Mouse (Mus musculus): ENCODE data around the gene Ewsr1. TPM values are rescaled to one million over a fixed set of nuclear protein-coding genes. Genes with fewer than 3 reads are reported as not detected.
A peak's percentile ranks its signal among the peaks of the same experiment; 100 is the strongest.

Ewsr1 gene
- polyA plus RNA-seq, 1 experiment from 2014 or later, result 242 TPM

GRCm38 (mm10) chr11:5068126-5068971, 30.7 kb downstream of the Ewsr1 start:
- peaks cover 11 to 15% of the 10 kb centered on the region in 2 experiments for H3K4me1 ChIP-seq (ENCODE audit: control insufficient read depth in 2 of 2, insufficient read depth in 2 of 2, low read length in 2 of 2)
- no peak overlapping the region for H3K4me2 ChIP-seq (ENCODE audit: low read length)
- no peak overlapping the region for H3K4me3 ChIP-seq (ENCODE audit: control insufficient read depth in 1 of 2, insufficient read depth in 1 of 2, low read depth in 1 of 2, low read length in 2 of 2)
- H3K27me3 ChIP-seq (ENCODE audit: control insufficient read depth, insufficient read depth, low read length), result peaks cover 5% of the 10 kb centered on the region
- H3K27ac ChIP-seq (replicated peaks in 1 of 2; ENCODE audit: control insufficient read depth in 1 of 2, insufficient read depth in 1 of 2, low read depth in 2 of 2, low read length in 2 of 2), result no peak overlapping the region
- H3K36me3 ChIP-seq (ENCODE audit: control insufficient read depth, insufficient read depth, low read length), result peaks cover 57% of the 10 kb centered on the region
- no peaks in the 10 kb centered on the region for H3K9me3 ChIP-seq (ENCODE audit: control insufficient read depth, low read length)
- no peak for ATAC-seq (ENCODE audit: insufficient number of reproducible peaks, insufficient read depth, low FRiP score, low read depth)
- H3K9ac ChIP-seq (ENCODE audit: low read length), result no peak overlapping the region
- 84% methylated on average over 9 of the region's 9 CpGs for whole genome bisulfite sequencing

- ATAC-seq (ENCODE audit: insufficient number of reproducible peaks, insufficient read depth, low FRiP score, low read depth), result no peak
- no peaks in the 10 kb centered on the region for H3K9me3 ChIP-seq (ENCODE audit: control insufficient read depth, low read length)
- H3K27me3 ChIP-seq (ENCODE audit: control insufficient read depth, insufficient read depth, low read length), result peaks cover 17% of the 10 kb centered on the region
- H3K4me1 ChIP-seq (ENCODE audit: control insufficient read depth in 2 of 2, insufficient read depth in 2 of 2, low read length in 2 of 2), result peaks cover 16 to 27% of the 10 kb centered on the region in 2 experiments
- no peak overlapping the region for H3K4me3 ChIP-seq (ENCODE audit: control insufficient read depth in 1 of 2, insufficient read depth in 1 of 2, low read depth in 1 of 2, low read length in 2 of 2)
- H3K36me3 ChIP-seq (ENCODE audit: control insufficient read depth, insufficient read depth, low read length), result peaks cover 44% of the 10 kb centered on the region
- no peak overlapping the region for H3K9ac ChIP-seq (ENCODE audit: low read length)
- H3K27ac ChIP-seq (replicated peaks in 1 of 2; ENCODE audit: control insufficient read depth in 1 of 2, insufficient read depth in 1 of 2, low read depth in 2 of 2, low read length in 2 of 2), result no peak overlapping the region
- no peak overlapping the region for H3K4me2 ChIP-seq (ENCODE audit: low read length)
These were observed 32.0 kb downstream of the Ewsr1 start for GRCm38 (mm10) chr11:5067063-5067462.

- H3K9ac ChIP-seq (ENCODE audit: low read length), result peak within 1 kb of the TSS; percentile 73
- peak within 1 kb of the TSS; percentile 2 to 64; a peak in 1 of 4 replicates for H3K27ac ChIP-seq (replicated peaks in 1 of 2; ENCODE audit: control insufficient read depth in 1 of 2, insufficient read depth in 1 of 2, low read depth in 2 of 2, low read length in 2 of 2)
- H3K27me3 ChIP-seq (ENCODE audit: control insufficient read depth, insufficient read depth, low read length), result peaks cover 30% of the 10 kb centered on the region
- WGBS, result under 1% methylated on average over 49 of the region's 50 CpGs
- H3K4me3 ChIP-seq (ENCODE audit: control insufficient read depth in 1 of 2, insufficient read depth in 1 of 2, low read depth in 1 of 2, low read length in 2 of 2), result peak within 1 kb of the TSS; percentile 57 to 65
- peaks cover 32% of the 10 kb centered on the region for H3K36me3 ChIP-seq (ENCODE audit: control insufficient read depth, insufficient read depth, low read length)
- peak within 1 kb of the TSS; percentile 88 for H3K4me2 ChIP-seq (ENCODE audit: low read length)
- peak; percentile 83 for ATAC-seq (ENCODE audit: insufficient number of reproducible peaks, insufficient read depth, low FRiP score, low read depth)
- H3K4me1 ChIP-seq (ENCODE audit: control insufficient read depth in 2 of 2, insufficient read depth in 2 of 2, low read length in 2 of 2), result peaks cover 18 to 39% of the 10 kb centered on the region in 2 experiments
- no peaks in the 10 kb centered on the region for H3K9me3 ChIP-seq (ENCODE audit: control insufficient read depth, low read length)
These were observed 33.8 kb downstream of the Ewsr1 start, which contains the start of gene Gas2l1 for GRCm38 (mm10) chr11:5065056-5065821. Gas2l1 (minus strand) TSS chr11:5065327.

- peaks cover 37% of the 10 kb centered on the region for H3K27me3 ChIP-seq (ENCODE audit: control insufficient read depth, insufficient read depth, low read length)
- H3K36me3 ChIP-seq (ENCODE audit: control insufficient read depth, insufficient read depth, low read length), result peaks cover 28% of the 10 kb centered on the region
- peak overlapping the region; percentile 88 for H3K4me2 ChIP-seq (ENCODE audit: low read length)
- no peak for ATAC-seq (ENCODE audit: insufficient number of reproducible peaks, insufficient read depth, low FRiP score, low read depth)
- H3K9ac ChIP-seq (ENCODE audit: low read length), result peak overlapping the region; percentile 73
- H3K27ac ChIP-seq (replicated peaks in 1 of 2; ENCODE audit: control insufficient read depth in 1 of 2, insufficient read depth in 1 of 2, low read depth in 2 of 2, low read length in 2 of 2), result 0 out of 4 replicates have a peak overlapping the region, but pooled peaks of 1 of the 2 experiments have one; percentile 1
- peaks cover 20 to 39% of the 10 kb centered on the region in 2 experiments for H3K4me1 ChIP-seq (ENCODE audit: control insufficient read depth in 2 of 2, insufficient read depth in 2 of 2, low read length in 2 of 2)
- no peaks in the 10 kb centered on the region for H3K9me3 ChIP-seq (ENCODE audit: control insufficient read depth, low read length)
- peak overlapping the region; percentile 57 to 65 for H3K4me3 ChIP-seq (ENCODE audit: control insufficient read depth in 1 of 2, insufficient read depth in 1 of 2, low read depth in 1 of 2, low read length in 2 of 2)
- WGBS, result 20% methylated on average over 38 of the region's 38 CpGs
These were observed 34.6 kb downstream of the Ewsr1 start for GRCm38 (mm10) chr11:5064282-5065055.

GRCm38 (mm10) chr11:5063561-5064281, 35.3 kb downstream of the Ewsr1 start:
- WGBS, result 61% methylated on average over 31 of the region's 31 CpGs
- peaks cover 24 to 39% of the 10 kb centered on the region in 2 experiments for H3K4me1 ChIP-seq (ENCODE audit: control insufficient read depth in 2 of 2, insufficient read depth in 2 of 2, low read length in 2 of 2)
- H3K27me3 ChIP-seq (ENCODE audit: control insufficient read depth, insufficient read depth, low read length), result peaks cover 45% of the 10 kb centered on the region
- no peaks in the 10 kb centered on the region for H3K9me3 ChIP-seq (ENCODE audit: control insufficient read depth, low read length)
- no peak overlapping the region for H3K27ac ChIP-seq (replicated peaks in 1 of 2; ENCODE audit: control insufficient read depth in 1 of 2, insufficient read depth in 1 of 2, low read depth in 2 of 2, low read length in 2 of 2)
- no peak for ATAC-seq (ENCODE audit: insufficient number of reproducible peaks, insufficient read depth, low FRiP score, low read depth)
- peak overlapping the region; percentile 57 to 65; a peak in 3 of 4 replicates for H3K4me3 ChIP-seq (ENCODE audit: control insufficient read depth in 1 of 2, insufficient read depth in 1 of 2, low read depth in 1 of 2, low read length in 2 of 2)
- H3K9ac ChIP-seq (ENCODE audit: low read length), result peak overlapping the region; percentile 73; the same call in 1 of the 2 replicates
- peaks cover 21% of the 10 kb centered on the region for H3K36me3 ChIP-seq (ENCODE audit: control insufficient read depth, insufficient read depth, low read length)
- peak overlapping the region; percentile 88 for H3K4me2 ChIP-seq (ENCODE audit: low read length)

GRCm38 (mm10) chr11:5062860-5063505, 36.1 kb downstream of the Ewsr1 start:
- WGBS, result 67% methylated on average over 13 of the region's 13 CpGs
- H3K9ac ChIP-seq (ENCODE audit: low read length), result no peak overlapping the region
- no peak overlapping the region for H3K4me3 ChIP-seq (ENCODE audit: control insufficient read depth in 1 of 2, insufficient read depth in 1 of 2, low read depth in 1 of 2, low read length in 2 of 2)
- peaks cover 48% of the 10 kb centered on the region for H3K27me3 ChIP-seq (ENCODE audit: control insufficient read depth, insufficient read depth, low read length)
- no peak overlapping the region for H3K27ac ChIP-seq (replicated peaks in 1 of 2; ENCODE audit: control insufficient read depth in 1 of 2, insufficient read depth in 1 of 2, low read depth in 2 of 2, low read length in 2 of 2)
- no peaks in the 10 kb centered on the region for H3K9me3 ChIP-seq (ENCODE audit: control insufficient read depth, low read length)
- peaks cover 26 to 44% of the 10 kb centered on the region in 2 experiments for H3K4me1 ChIP-seq (ENCODE audit: control insufficient read depth in 2 of 2, insufficient read depth in 2 of 2, low read length in 2 of 2)
- peak overlapping the region; percentile 83; the same call in 1 of the 2 replicates for H3K4me2 ChIP-seq (ENCODE audit: low read length)
- ATAC-seq (ENCODE audit: insufficient number of reproducible peaks, insufficient read depth, low FRiP score, low read depth), result no peak
- H3K36me3 ChIP-seq (ENCODE audit: control insufficient read depth, insufficient read depth, low read length), result peaks cover 13% of the 10 kb centered on the region

Measured in heart, embryonic 14.5 days (tissue).